Mouse (Mus musculus): Measurements from ENCODE around the gene Apold1. TPM values are rescaled to one million over a fixed set of nuclear protein-coding genes. Genes with fewer than 3 reads are reported as not detected.

The Apold1 gene
- 1 to 10 TPM; 5.7 to 9.3 TPM for total RNA-seq (2021)
- long read RNA-seq, experiment 1, partial matches to known transcripts, result 0 of 2 reads
- long read RNA-seq, experiment 1, other reads (novel, unspliced or antisense), result 0 of 2 reads
- long read RNA-seq, experiment 2, partial matches to known transcripts, result 2 of 3 reads
- long read RNA-seq, experiment 2, other reads (novel, unspliced or antisense), result 0 of 3 reads

DNA sequence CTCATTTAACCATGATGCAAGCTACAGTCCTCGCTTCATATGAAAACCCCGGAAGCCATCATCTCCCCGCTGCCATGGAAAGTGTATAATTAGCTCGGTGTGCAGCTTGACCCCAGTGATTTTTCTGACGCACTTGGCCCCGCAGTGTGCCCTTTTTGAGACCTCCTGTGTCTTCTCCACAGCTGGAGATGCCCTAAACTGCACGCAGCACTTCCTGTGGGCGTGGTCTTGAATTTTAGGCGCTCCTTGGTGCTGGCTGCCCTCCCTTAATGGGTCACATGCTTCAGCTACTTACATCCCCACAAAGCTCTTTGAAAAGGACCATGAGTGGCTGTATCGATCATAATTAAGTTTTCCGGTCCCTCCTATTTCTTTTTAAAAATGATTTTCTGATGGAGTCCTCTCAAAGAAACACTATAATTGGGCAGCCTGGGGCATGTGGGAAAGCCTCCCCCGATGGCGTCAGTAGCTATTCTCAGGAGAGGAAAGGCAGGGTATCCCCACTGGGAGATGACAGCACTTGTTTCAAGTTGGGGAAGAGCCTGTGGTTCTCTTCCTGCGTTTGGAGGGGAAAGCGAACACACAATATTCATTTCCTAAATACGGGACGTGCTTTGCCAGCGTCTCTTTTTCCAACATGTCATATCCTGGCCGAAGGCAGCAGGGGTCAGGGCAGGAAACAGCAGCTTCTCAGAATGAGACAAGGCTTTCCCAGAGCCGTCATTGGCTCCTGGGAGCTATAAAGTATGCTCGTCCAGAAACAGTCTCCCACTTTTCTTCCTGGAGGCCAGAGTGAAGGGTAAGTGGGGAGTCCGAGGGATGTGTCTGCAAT lies at the start of gene Apold1:
TSS of gene Apold1 (plus strand) at position 488 of the 832 bp plus-strand sequence.
- peak; percentile 72 to 88 for DNase-seq

DNA sequence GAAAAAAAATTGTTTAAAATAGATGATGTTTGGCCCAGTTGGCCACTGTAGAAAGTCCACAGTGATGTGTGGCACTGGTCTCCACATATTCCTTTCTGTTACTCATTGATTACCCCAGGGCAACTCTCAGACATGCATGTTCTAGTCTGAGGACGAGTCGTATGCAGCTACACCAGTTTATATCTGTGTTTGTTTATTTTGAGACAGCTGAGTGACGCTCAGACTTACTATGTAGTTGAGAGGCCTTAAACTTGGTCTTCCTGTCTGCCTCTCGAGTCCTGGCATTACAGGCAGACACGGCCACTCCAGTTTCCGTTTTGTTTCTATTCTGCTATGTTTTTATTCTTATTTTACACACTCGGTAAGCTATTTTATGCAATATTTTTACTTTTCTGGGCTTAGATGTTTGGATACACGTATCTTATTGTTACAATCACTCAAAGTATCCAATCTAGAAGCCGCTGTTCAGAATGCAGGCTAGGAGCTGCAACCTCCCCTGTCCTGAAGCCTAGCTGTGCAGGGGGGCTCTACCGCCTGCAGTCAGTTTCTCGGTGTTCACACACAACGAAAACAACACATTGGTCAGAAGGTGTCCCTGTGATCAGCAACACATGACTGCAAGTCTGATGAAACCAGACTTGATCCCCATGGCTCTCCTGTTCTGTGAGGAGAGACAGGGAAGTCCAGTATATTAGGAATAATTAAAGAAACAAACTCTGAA lies 48.9 kb upstream of the Apold1 start:
- no peak for DNase-seq

DNA sequence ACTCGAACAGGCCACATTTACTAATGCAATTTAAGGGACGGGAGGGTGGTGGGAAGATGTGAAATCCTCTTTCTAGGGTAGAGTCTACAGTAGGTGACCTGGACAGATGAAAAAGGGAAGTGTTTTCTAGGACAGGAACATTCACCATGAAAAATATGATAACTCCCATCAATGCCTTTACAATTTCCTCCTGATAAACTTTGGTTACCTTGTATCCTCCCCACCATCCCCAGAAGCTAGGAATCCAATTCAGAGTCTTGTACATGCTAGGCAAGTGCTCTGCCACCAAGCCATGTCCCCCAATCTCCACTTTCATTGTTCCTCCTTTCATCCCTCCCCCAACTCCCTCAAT lies 48.3 kb upstream of the Apold1 start:
- no peak for DNase-seq

DNA sequence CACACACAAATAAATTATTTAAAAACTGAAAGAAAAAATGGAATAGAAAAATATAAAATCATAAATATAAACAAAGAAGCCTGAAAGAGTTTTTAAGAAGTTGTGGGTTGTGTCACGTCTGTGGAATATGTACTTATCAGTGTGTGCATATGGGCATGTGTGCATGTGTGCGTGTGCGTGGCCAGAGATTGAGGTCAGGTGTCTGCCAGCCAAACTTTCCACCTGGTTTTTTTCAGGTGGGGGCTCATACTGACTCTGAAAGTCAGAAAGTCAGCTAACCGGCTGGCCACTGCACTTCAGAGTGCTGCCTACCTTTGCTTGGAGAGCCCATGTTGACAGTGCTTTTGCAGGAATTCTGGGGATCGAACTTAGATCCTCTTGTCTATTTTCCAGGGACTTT lies 47.2 kb upstream of the Apold1 start:
- no peak for DNase-seq

DNA sequence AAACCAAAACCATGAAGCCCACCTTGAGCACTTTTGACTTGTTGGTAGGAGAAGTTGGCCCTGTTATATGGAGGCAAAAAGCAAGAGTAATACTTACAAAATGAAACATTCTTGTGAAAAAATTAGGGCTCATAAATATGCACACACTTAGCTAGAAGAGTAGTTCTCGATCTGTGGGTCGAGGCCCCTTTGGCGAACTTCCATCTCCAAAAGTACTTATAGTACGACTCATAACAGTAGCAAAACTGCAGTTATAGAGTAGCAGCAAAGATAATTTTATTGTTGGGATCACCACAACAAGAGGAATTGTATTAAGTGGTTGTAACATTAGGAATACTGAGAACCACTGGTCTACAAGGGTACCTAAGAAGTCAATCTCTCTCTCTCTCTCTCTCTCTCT lies 41.7 kb upstream of the Apold1 start:
- DNase-seq, result no peak

DNA sequence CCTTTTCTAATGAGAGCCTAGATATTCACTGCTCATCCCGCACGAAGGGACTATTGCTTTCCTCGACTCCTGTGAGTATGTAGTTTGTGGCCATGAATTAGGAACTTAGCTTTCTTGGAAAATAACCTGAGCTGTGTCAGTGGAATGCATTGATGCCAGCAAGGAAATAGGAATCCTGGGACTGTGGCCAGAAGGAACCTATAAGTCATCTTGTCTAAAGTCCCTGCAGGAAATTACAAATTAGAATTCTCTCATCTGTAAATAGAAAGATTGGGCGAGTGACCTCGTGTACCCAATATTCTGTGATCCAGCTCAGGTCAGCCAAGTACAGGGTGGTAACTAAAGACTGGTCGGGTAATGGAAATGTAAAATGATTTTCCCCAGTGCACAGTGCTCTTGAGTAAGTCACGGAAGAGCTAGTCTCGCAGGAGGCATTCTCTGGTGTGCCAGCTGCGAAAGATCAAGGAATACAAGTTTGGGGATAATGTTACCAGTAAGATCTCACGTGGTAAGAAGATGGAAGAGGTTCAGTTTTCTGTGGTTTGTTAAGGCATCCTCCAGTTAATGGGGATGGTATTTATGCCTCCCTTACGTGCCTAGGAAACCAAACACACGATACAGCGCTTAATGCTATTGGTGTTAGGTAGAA lies 37.6 kb upstream of the Apold1 start:
- no peak for DNase-seq

DNA sequence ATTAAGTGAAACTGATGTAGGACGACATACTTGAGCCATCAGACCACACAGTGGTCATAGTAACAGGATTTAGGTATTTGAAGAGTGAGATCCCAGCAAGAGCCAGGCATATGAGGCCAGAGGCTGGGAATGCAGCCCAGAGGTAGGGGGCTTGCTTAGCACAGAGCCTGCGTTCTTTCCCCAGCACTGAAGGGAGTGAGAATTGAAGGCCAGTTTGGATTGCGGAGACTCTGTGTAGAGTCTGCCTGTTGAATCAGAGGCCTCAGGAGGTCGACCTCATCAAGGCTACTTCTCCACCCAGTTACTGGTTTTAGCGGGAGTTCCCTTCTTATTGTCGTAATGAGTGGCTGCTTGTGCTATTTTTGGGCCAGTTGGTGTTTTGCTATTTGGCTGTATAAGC lies 35.5 kb upstream of the Apold1 start:
- DNase-seq, result no peak

DNA sequence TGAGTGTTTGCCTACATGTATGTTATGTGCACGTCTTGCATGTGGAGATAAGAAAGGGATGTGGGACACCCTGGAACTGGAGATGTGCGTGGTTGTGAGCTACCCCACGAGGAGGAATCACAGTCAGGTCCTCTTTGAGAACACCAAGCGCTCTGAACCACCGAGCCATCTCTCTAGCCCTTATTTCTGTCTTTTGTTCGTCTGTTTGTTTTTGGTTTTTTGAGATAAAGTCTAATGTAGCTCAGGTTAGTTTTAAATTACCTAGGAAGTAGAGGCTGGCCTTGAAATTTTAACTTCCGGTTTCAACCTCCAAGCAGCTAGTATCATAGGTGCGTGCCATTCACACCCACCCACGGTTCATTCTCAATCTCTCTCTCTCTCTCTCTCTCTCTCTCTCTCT lies 34.7 kb upstream of the Apold1 start:
- peak in 1 of 2 experiments; percentile 22 for DNase-seq

DNA sequence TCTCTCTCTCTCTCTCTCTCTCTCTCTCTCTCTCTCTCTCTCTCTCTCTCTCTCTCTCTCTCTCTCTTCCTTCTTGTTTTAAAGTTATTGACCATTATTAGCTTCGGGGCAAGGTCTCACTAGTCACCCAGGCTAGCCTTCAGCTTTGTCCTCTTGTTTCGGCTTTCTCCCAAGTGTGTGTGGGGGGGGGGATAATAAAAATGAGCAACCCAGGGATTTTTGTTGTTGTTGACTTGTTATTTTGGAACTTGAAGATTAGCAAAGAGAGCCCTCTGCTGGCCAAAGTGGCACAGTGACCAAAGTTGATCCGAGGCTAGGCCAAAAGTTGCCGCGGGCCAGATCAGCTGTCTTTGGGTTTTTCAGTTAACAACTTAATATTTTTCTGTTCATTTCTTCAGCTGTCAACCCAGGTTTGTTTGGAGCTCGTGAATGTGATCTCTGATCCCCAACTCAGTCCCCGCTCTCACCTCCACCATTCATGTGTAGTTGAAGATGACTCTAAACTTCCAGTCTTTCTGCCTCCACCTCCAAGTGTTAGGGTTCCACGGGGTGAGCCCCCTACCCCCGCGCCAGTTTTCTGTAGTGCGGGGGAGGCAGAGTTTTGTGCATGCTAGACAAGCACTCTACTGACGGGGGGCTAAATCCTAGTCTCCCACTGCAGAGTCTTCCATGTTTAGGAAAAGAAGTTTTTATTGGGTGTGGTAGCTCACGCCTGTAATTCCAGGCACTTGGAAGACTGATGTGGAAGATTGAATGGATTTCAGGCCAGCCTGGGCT lies 34.0 kb upstream of the Apold1 start:
- DNase-seq, result peak; percentile 74 to 90

DNA sequence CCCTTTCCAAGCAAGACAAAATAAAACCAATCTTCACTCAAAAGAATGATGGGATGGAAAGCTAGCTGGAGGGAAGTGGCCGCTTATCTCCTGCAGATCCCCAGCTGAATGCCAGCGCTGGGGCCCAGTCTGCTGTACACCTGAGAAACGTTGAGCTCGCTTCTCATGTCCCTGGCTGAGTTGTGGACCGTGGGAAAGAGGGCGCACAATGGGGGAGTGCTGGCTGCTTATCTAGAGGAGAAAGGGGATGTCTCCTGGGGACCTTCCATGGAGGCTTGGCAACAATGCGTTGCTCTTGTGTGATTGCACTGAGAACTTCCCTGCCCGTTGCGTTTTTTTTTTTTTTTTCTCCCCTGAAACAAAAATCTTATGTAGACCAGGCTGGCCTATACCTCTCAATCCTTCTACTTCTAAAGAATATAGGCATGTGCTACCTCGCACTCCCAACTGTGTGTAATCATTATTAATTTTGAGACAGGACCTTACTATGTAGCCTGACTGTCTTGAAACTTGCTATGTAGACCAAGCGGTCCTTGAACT lies 32.9 kb upstream of the Apold1 start:
- no peak for DNase-seq

DNA sequence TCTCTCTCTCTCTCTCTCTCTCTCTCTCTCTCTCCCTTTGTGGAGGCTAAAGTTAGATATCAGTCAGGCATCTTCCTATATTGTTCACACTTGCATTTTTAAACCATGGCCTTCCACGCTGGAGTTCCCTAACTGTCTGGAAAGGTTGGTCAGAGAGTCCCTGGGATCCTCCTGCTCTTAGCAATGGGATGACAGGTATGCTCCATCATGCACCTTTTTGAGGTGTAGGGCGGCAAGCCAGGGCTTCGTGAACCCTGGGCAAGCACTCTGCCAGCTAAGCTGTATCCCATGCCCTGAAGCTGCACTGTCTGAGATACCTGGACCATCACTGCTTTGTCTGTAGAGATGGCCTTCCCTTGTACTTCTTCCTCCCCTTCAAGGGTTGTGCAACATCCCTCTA lies 32.3 kb upstream of the Apold1 start:
- DNase-seq, result no peak

DNA sequence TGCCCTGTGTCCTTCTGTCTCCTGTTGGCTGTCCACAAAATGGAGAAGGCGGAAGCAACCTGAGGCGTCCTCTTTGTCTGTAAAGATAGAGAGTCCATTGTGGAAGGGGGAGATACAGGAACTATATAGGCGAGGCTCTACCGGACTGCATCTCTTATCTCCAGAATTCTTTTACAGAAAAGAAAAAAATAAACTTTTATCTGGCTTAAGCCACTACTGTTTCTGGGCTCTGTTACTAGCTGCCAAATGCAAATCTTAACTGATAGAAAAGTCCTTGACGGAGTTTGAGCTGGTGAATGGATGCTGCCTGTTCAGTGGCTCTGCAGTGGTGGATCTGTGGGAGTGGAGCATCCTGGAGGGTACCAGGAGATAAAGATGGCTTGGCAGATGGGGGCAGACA lies 30.2 kb upstream of the Apold1 start:
- no peak for DNase-seq

DNA sequence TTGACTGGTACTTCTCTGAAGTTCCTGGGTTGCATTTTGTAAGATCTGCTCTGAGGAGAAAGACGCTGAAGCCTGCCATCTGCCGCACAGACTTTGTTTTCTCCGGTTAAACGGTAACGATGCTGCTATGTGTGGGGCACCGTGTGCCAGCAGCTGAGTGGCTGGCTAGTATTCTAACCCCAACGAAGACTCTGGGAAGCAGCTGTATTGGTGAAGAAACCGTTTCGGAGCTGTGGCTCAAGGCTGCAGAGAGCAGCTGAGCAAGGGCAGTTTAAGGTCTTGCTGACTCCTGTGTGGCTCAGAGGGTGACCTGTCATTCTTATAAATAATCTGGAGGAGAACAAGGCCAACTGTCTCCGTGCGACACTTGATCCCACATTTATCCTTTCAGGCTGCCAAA lies 27.5 kb upstream of the Apold1 start:
- no peak for DNase-seq

DNA sequence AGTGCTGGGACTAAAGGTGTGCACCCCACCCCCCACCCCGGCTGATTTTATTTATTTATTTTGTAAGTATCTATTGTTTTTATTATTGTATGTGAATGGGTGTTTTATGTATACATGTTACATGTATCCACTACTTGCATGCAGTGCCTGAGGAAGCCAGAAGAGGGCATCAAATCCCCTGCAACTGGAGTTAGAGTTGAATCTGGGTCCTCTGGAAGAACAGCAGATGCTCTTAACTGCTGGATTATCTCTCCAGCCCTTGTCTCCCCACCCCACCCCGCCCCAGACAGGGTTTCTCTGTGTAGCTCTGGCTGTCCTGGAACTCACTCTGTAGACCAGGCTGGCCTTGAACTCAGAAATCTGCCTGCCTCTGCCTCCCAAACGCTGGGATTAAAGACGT lies 25.1 kb upstream of the Apold1 start:
- DNase-seq, result no peak

DNA sequence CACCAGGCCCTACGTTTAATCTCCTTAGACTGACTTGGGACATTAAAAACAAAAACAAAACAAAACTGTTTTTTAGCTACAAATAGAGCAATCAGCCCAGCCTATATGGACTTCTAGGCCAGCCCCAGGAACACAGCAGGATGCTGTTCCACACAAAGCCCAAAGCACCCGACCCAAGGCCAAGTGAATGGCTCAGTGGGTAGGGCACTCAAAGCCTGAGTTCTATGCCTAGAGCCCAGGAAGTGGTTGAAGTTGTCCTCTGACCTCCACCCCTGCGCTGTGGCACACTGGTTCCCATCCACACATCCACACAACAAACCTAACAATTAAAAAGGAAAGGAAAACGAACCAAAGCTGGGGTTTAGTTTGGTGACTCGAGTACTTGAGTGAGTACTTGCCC lies 20.2 kb upstream of the Apold1 start:
- no peak for DNase-seq

DNA sequence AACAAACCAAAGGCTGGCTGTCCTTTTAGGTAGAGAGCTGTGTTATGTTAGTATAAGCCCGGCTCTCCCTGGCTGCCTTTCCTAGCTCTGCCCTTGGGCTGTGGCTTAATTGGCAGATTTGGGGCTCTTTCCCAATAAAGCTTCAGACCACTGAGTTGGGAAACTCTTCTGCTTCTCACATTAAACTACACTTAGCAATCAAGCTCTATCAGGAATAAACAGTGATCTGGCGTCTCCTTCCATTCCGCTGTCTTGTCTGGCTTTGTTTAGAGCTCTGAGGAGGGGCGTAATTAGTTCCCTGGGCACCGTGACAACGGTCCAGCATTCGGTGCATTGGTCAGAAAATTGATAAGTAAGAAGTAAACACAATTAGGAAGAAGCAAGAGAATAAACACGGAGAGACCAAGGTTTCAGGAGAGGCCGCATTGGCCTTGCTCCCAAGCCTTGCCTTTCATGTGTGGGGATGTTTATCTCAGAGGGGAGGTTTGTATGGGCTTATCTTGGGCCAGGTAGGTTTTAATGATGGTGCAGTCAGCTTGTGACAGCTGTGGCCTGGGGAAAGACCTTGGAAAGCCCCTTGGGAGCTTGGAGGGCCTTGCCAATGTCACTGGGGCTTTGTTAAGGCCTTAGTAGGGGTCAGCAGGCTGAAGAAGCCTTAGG lies 19.5 kb upstream of the Apold1 start:
- no peak for DNase-seq

DNA sequence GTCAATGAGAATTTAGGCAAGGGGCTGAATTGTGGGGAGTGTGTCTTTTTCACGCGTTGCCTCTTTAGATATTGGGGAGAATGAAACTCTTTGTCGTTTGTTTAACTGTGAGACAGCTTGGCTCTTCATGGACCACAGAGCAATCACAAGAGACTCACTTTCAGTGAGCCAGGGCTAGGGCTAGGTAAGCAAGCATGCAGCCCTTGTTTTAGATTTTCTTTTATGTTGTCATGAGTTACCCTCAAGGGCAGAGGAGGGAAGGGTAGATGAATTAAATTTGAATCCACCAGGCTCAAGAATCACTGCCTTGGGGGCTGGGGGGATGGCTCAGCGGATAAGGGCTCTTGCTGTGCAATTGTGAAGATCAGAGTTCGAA lies 19.0 kb upstream of the Apold1 start:
- DNase-seq, result no peak

DNA sequence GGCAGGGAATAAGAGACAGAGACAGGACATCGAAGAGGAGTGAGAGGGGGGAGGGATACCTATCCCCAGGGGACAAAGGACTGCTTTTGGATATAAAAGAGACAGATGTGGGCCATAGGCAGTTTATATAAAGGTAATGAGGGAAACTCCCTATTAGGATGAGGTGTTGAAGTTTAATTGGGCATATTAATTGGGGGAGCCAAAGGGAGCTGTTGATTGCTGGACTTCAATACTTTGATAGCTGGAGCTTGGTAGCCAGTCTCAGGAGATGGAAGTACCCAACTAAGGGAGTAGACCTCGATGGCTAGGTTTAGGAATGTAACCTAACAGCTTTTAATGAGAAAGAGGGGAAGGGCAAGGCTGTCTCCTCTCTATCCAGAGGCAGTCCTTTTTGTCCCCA lies 17.6 kb upstream of the Apold1 start:
- no peak for DNase-seq

DNA sequence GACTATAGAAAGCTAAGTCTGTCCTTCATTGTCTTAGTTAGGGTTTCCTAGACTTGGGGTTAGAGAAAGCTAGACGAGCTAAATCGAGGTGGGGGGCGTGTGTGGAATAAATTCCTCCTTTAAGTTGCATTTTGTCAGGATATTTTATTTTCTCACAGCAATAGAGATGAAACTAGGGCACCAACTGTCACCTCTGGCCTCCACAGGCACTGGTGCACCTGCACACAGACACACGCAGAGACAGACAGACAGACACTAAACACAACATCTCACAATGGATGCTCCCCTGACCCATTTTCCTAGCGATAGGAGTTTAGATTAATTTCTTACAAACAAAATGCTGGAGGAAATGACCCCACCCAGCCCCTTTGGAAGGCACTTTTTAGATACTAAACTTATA lies 14.8 kb upstream of the Apold1 start:
- no peak for DNase-seq

DNA sequence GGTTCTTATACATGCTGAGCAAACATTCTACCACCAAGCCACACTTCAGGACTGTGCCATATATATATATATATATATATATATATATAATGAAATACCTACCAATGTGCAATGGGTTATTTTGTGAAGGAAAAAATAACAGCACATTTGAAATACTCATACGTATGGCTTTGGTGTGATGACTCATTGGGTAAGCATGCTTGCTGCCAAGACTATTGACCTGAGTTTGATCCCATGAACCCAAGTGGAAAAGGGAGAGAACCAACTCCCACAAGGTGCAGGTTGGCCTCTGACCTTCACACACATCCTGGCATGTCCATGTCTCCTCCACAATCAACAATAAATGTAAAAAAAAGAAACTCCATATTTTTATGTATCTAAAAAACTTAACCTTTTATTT lies 13.2 kb upstream of the Apold1 start:
- no peak for DNase-seq

DNA sequence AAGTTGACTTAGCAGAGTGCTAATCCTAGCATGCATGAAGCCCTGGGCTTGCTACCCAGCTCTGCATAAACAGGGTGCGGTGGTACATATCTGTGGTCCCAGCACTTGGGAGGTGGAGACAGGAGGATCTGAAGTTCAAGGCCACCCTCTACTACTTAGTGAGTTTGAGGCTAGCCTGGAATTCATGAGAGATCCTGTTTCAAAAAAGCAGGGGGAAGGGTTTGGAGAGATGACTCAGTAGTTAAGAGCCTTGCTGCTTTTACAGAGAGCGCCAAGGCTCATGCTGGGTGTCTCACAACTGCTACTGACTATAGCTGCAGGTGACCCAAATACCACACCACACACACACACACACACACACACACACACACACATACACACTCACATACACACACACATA lies 12.0 kb upstream of the Apold1 start:
- no peak for DNase-seq

All from heart, adult 18-20 months (tissue).